ENCODE assay signal across 10 mouse cellular contexts in the genomic region with DNA sequence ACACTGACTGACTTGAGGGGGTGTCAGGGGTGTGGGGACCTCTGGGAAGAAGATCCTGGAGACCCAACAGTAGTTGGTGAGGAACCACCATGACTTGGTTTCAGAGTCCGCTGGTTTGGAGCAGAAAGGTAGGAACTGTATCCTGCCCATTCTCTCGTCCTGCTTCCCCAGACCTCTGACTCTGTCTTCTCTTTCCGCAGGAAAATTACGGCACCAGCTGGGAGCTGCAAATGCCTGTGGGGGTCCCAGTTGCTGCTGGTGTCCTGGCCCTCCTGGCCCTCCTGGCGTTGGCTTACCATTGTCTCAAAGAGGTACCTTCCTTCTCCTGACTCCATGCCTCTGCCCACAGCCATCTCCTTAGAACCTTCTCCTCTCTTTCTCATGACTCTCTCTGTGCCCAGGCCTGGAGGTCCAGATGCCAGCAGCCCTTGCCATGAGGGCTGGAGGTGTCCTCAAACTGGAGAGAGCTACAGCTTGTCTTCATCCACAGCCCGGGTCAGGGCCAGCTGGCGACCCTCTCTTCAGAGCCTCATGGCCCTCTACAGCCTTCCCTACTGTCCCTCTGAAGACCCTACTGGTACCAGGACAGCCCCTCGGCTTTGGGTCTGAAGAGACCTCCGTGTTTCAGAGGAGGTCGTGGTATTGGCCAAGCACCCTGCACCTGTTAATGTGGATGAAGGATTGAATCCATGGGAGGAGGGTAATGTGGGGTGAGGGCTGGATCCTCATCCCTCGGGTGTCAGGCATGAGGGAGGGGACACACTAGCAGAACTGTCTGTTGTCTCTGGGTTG. TPM values are rescaled to one million over a fixed set of nuclear protein-coding genes. Genes with fewer than 3 reads are reported as not detected.
DNase-seq lines count a peak whose midpoint lies in the region; ATAC-seq and TF ChIP-seq lines count a peak whose summit lies in the region.
"Had no signal": no experiment of that assay in that cellular context is flagged by ENCODE, and none has a peak within 500 bp of the region (broad histone marks: within the 10 kb centered on the region; RNA-seq: fewer than 3 reads in every experiment).

No protein-coding gene starts in this region.

- H3K9ac ChIP-seq in liver, embryonic 12.5 days, result no peak overlapping the region

- no peaks in the 10 kb centered on the region for H3K4me1 ChIP-seq in cortical plate, adult 2 months (ENCODE audit: control insufficient read depth, insufficient read depth, low read length)
- H3K4me1 ChIP-seq in liver, embryonic 12.5 days, result peaks cover 20% of the 10 kb centered on the region

- peak overlapping the region; percentile 69 for H3K4me3 ChIP-seq in gastrocnemius, adult 2 months
- H3K4me3 ChIP-seq in left cerebral cortex, adult 2 months, result peak overlapping the region; percentile 37; the same call in 1 of the 2 replicates
- peak overlapping the region; percentile 8; the same call in 1 of the 2 replicates for H3K4me3 ChIP-seq in cortical plate, adult 2 months (ENCODE audit: insufficient read depth, low read length)
- H3K4me3 ChIP-seq in liver, embryonic 12.5 days, result peak overlapping the region; percentile 36

- peak; percentile 14 for DNase-seq in gastrocnemius, adult 2 months
- DNase-seq in gastrocnemius, adult 8-10 months (ENCODE audit: low spot score in 2 of 2), result no peak
- no peak for DNase-seq in left cerebral cortex, adult 2 months (ENCODE audit: extremely low spot score in 1 of 2, low spot score in 2 of 2)
- DNase-seq in left cerebral cortex, adult 8-10 months (ENCODE audit: low spot score in 2 of 2), result no peak
- no peak for DNase-seq in adrenal gland, postnatal 25 days
- no peak for DNase-seq in cerebellum, adult 11-12 months

- no peak for TF ChIP-seq POLR2A in cortical plate, adult 2 months (IDR thresholded peaks at IDR 0.05; ENCODE audit: extremely low read depth, insufficient read depth, low read length)

- 64% methylated on average over 11 of the region's 11 CpGs for WGBS in liver, embryonic 12.5 days (ENCODE audit: insufficient replicate concordance)

- 0 out of 2 replicates have a peak, but pooled peaks have one; percentile 16 for ATAC-seq in liver, embryonic 12.5 days
- ATAC-seq: midbrain, embryonic 16.5 days had no signal

- H3K27me3 ChIP-seq in liver, embryonic 12.5 days (replicated peaks), result peaks cover 43% of the 10 kb centered on the region

- H3K27ac ChIP-seq in gastrocnemius, adult 2 months, result peak overlapping the region; percentile 84
- 0 out of 2 replicates have a peak overlapping the region, but pooled peaks have one; percentile 6 for H3K27ac ChIP-seq in left cerebral cortex, adult 2 months
- no peak overlapping the region for H3K27ac ChIP-seq in cortical plate, adult 2 months (ENCODE audit: insufficient read depth, low read length)
- H3K27ac ChIP-seq in liver, embryonic 12.5 days, result no peak overlapping the region

- peaks cover 21% of the 10 kb centered on the region for H3K36me3 ChIP-seq in liver, embryonic 12.5 days

- H3K4me2 ChIP-seq in liver, embryonic 12.5 days, result peak overlapping the region; percentile 57

- H3K9me3 ChIP-seq in liver, embryonic 12.5 days (replicated peaks), result no peaks in the 10 kb centered on the region

- no peak for TF ChIP-seq CTCF in gastrocnemius, adult 2 months (IDR thresholded peaks at IDR 0.05)
- no peak for TF ChIP-seq CTCF in left cerebral cortex, adult 2 months (IDR thresholded peaks at IDR 0.05)
- TF ChIP-seq CTCF in cortical plate, adult 2 months (IDR thresholded peaks at IDR 0.05; ENCODE audit: extremely low read depth, insufficient read depth, low read length), result no peak

- intact Hi-C loops in gastrocnemius, adult 2 months (cut with DNase I), result loop anchor here (2.0 to 5.0 kb wide), 3 partner anchors 21 to 213 kb away; partner anchors contain the start of genes Flywch1 and Prss32
- intact Hi-C loops in left cerebral cortex, adult 2 months (cut with DNase I), result no loop called here

RNA-seq across cellular contexts. Expression of gene Kremen2, which starts 4.0 kb away (rescaled TPM):
- not detected for total RNA-seq in gastrocnemius, adult 2 months (2021)
- total RNA-seq in gastrocnemius, adult 8-10 months (2022), result not detected
- under 1 TPM; 0.68 TPM for total RNA-seq in left cerebral cortex, adult 2 months (2021)
- total RNA-seq in left cerebral cortex, adult 8-10 months (2022), result 1 to 10 TPM in 2 of 4 experiments, under 1 TPM in 2; 0.78 to 1.4 (median 1.0) TPM
- polyA plus RNA-seq in cortical plate, adult 2 months (2012; rRNA removed), result 0.85 and 0.96 TPM in 2 replicates
- polyA plus RNA-seq in liver, embryonic 12.5 days (2016; fragmentation: Nextera tagmentation; extraction: Ambion mirVana), result 0.17 and 0.55 TPM in 2 replicates
- not detected in 2 replicates for total RNA-seq in adrenal gland, postnatal 25 days (2021)
- total RNA-seq: gastrocnemius, postnatal 36 days had no signal

RNA-seq across cellular contexts. Expression of gene Paqr4, which starts 8.9 kb away (rescaled TPM):
- 1 to 10 TPM; 2.7 to 4.0 TPM for total RNA-seq in gastrocnemius, adult 2 months (2021)
- 1 to 10 TPM; 1.5 to 2.5 (median 1.9) TPM for total RNA-seq in gastrocnemius, adult 8-10 months (2022)
- 10 to 100 TPM; 50.9 to 56.0 TPM for total RNA-seq in left cerebral cortex, adult 2 months (2021)
- total RNA-seq in left cerebral cortex, adult 8-10 months (2022), result 10 to 100 TPM; 60.6 to 69.2 (median 62.3) TPM
- polyA plus RNA-seq in cortical plate, adult 2 months (2012; rRNA removed), result 61.8 and 65.7 TPM in 2 replicates
- 7.4 and 8.4 TPM in 2 replicates for polyA plus RNA-seq in liver, embryonic 12.5 days (2016; fragmentation: Nextera tagmentation; extraction: Ambion mirVana)
- total RNA-seq in adrenal gland, postnatal 25 days (2021), result 10.4 and 11.7 TPM in 2 replicates

RNA-seq across cellular contexts. Expression of gene Flywch1, which starts 21.8 kb away (rescaled TPM):
- 10 to 100 TPM; 43.3 to 50.4 TPM for total RNA-seq in gastrocnemius, adult 2 months (2021)
- 10 to 100 TPM; 48.7 to 63.8 (median 54.3) TPM for total RNA-seq in gastrocnemius, adult 8-10 months (2022)
- 100 to 1,000 TPM; 425 to 428 TPM for total RNA-seq in left cerebral cortex, adult 2 months (2021)
- total RNA-seq in left cerebral cortex, adult 8-10 months (2022), result 100 to 1,000 TPM; 423 to 484 (median 468) TPM
- polyA plus RNA-seq in cortical plate, adult 2 months (2012; rRNA removed), result 257 and 259 TPM in 2 replicates
- polyA plus RNA-seq in liver, embryonic 12.5 days (2016; fragmentation: Nextera tagmentation; extraction: Ambion mirVana), result 22.4 and 22.6 TPM in 2 replicates
- total RNA-seq in adrenal gland, postnatal 25 days (2021), result 47.9 and 56.3 TPM in 2 replicates

RNA-seq across cellular contexts. Expression of gene Pkmyt1, which starts 23.5 kb away (rescaled TPM):
- total RNA-seq in gastrocnemius, adult 2 months (2021), result under 1 TPM; 0.53 to 0.64 TPM
- under 1 TPM; 0.17 to 0.65 (median 0.40) TPM for total RNA-seq in gastrocnemius, adult 8-10 months (2022)
- 1 to 10 TPM; 4.3 TPM for total RNA-seq in left cerebral cortex, adult 2 months (2021)
- total RNA-seq in left cerebral cortex, adult 8-10 months (2022), result 1 to 10 TPM; 4.6 to 6.4 (median 5.5) TPM
- polyA plus RNA-seq in cortical plate, adult 2 months (2012; rRNA removed), result 10.3 and 10.6 TPM in 2 replicates
- polyA plus RNA-seq in liver, embryonic 12.5 days (2016; fragmentation: Nextera tagmentation; extraction: Ambion mirVana), result 41.1 and 42.1 TPM in 2 replicates
- total RNA-seq in adrenal gland, postnatal 25 days (2021), result 7.6 and 9.3 TPM in 2 replicates

RNA-seq across cellular contexts. Expression of gene 1520401A03Rik, which starts 27.0 kb away (rescaled TPM):
- not detected for total RNA-seq in gastrocnemius, adult 2 months (2021)
- total RNA-seq in gastrocnemius, adult 8-10 months (2022), result not detected
- under 1 TPM; 0.23 to 0.32 TPM for total RNA-seq in left cerebral cortex, adult 2 months (2021)
- total RNA-seq in left cerebral cortex, adult 8-10 months (2022), result under 1 TPM in 3 of 4 experiments, not detected in 1; 0.11 to 0.57 (median 0.19) TPM
- 0.21 TPM in 2 replicates for polyA plus RNA-seq in cortical plate, adult 2 months (2012; rRNA removed)
- 0.05 and 0.10 TPM in 2 replicates for polyA plus RNA-seq in liver, embryonic 12.5 days (2016; fragmentation: Nextera tagmentation; extraction: Ambion mirVana)
- total RNA-seq in adrenal gland, postnatal 25 days (2021), result 7.2 and 10.4 TPM in 2 replicates
- total RNA-seq: gastrocnemius, postnatal 36 days had no signal

Comparison
In these comparisons a context has a peak if more than half of its experiments do, and no peak if none do; other contexts are left out.
1. H3K27ac ChIP-seq: peak in gastrocnemius, adult 2 months (single experiment) and left cerebral cortex, adult 2 months (single experiment); none in cortical plate, adult 2 months (single experiment) and liver, embryonic 12.5 days (single experiment).
2. H3K4me3 ChIP-seq: peak in every context shown above with its lines; median percentile 69 in gastrocnemius, adult 2 months; 37 in left cerebral cortex, adult 2 months; 36 in liver, embryonic 12.5 days; 8 in cortical plate, adult 2 months.